ENCODE assay signal across 20 mouse cellular contexts in the genomic region with DNA sequence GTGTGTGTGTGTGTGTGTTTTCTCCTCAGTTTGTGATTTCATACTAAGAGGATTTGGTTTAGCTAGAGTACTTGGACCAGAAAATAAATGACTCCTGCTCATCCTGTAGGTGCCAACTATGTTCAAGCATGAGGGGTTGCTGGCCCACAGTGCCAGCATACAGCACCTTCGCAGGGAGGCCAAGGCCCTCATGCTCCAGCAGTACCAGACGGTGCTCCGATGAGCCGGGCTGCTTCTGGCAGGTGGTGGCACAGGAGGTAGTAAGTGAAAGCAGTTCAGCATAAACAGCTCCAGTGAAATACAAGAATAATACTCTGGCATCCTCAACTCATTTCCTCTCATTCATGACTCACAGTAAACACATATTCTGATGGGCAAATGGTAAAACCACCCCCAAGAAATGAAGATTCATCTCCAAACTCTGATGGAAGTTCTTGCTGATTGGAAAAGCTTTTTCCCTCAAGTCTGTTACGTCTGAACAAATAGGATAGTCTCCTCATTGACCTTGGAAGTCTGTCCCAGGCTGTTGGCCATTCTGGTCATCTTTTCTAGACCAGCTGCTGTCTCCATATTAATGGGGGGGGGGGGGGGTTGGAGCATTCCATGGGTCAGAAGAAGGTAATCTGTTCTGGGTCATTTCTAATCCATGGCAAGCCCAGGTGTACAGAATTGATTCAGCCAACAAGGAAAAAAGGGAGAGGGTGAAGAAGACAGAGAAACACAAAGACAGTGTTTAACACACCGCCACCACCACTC.
DNase-seq lines count a peak whose midpoint lies in the region; ATAC-seq and TF ChIP-seq lines count a peak whose summit lies in the region.
"Had no signal": no experiment of that assay in that cellular context is flagged by ENCODE, and none has a peak within 500 bp of the region (broad histone marks: within the 10 kb centered on the region; RNA-seq: fewer than 3 reads in every experiment).

No protein-coding gene starts in this region.

- no peaks in the 10 kb centered on the region for H3K36me3 ChIP-seq in hindbrain, embryonic 15.5 days
- no peaks in the 10 kb centered on the region for H3K36me3 ChIP-seq in hindbrain, embryonic 12.5 days
- H3K36me3 ChIP-seq in intestine, embryonic 16.5 days (ENCODE audit: control insufficient read depth, insufficient read depth, low read length), result no peaks in the 10 kb centered on the region
- H3K36me3 ChIP-seq: heart, embryonic 15.5 days; intestine, embryonic 15.5 days; kidney, embryonic 15.5 days; midbrain, embryonic 12.5 days; neural tube, embryonic 12.5 days had no signal

- peak; percentile 18 for DNase-seq in lung, postnatal 10 days
- DNase-seq in lung, adult 2 months, result no peak
- peak; percentile 95 for DNase-seq in cerebellum, adult 11-12 months
- DNase-seq in cerebellum, postnatal 14 days, result peak; percentile 91 to 94
- no peak for DNase-seq in right cerebral cortex, postnatal 25 days
- DNase-seq: B cell, adult 2 months; gastrocnemius, postnatal 25 days; heart, adult 2 months; kidney, postnatal 4 days; liver; thymus, postnatal 25 days had no signal

- ATAC-seq in hindbrain, embryonic 15.5 days (ENCODE audit: low FRiP score, low read depth), result peak; percentile 77; the same call in 1 of the 2 replicates
- ATAC-seq in hindbrain, embryonic 12.5 days (ENCODE audit: low FRiP score), result no peak
- no peak for ATAC-seq in intestine, embryonic 16.5 days
- ATAC-seq: intestine, embryonic 15.5 days had no signal

- WGBS in hindbrain, embryonic 15.5 days, result 85% methylated on average over 6 of the region's 6 CpGs
- 92% methylated on average over 6 of the region's 6 CpGs for WGBS in hindbrain, embryonic 12.5 days
- WGBS in lung, adult 2 months, result 68% methylated on average over 6 of the region's 6 CpGs
- 86% methylated on average over 6 of the region's 6 CpGs for WGBS in intestine, embryonic 16.5 days

- no peak for TF ChIP-seq CTCF in lung, adult 2 months (IDR thresholded peaks at IDR 0.05; ENCODE audit: insufficient read depth, low read length)

- no peaks in the 10 kb centered on the region for H3K27me3 ChIP-seq in hindbrain, embryonic 15.5 days
- no peaks in the 10 kb centered on the region for H3K27me3 ChIP-seq in hindbrain, embryonic 12.5 days
- no peaks in the 10 kb centered on the region for H3K27me3 ChIP-seq in intestine, embryonic 16.5 days (replicated peaks; ENCODE audit: control insufficient read depth, insufficient read depth, low read length)
- H3K27me3 ChIP-seq: heart, embryonic 15.5 days; intestine, embryonic 15.5 days; kidney, embryonic 15.5 days; midbrain, embryonic 12.5 days; neural tube, embryonic 12.5 days had no signal

- no peaks in the 10 kb centered on the region for H3K4me1 ChIP-seq in hindbrain, embryonic 15.5 days (replicated peaks)
- H3K4me1 ChIP-seq in hindbrain, embryonic 12.5 days, result no peaks in the 10 kb centered on the region
- H3K4me1 ChIP-seq in lung, adult 2 months (ENCODE audit: control insufficient read depth, insufficient read depth, low read length), result peaks cover 3% of the 10 kb centered on the region
- H3K4me1 ChIP-seq in intestine, embryonic 16.5 days (ENCODE audit: control insufficient read depth, insufficient read depth, low read length), result no peaks in the 10 kb centered on the region
- H3K4me1 ChIP-seq: heart, embryonic 15.5 days; intestine, embryonic 15.5 days; kidney, embryonic 15.5 days; midbrain, embryonic 12.5 days; neural tube, embryonic 12.5 days had no signal

- H3K27ac ChIP-seq in hindbrain, embryonic 15.5 days (replicated peaks), result no peak overlapping the region
- H3K27ac ChIP-seq in hindbrain, embryonic 12.5 days, result no peak overlapping the region
- H3K27ac ChIP-seq in intestine, embryonic 16.5 days (ENCODE audit: low read length), result no peak overlapping the region
- H3K27ac ChIP-seq: heart, adult 2 months; heart, embryonic 15.5 days; intestine, embryonic 15.5 days; kidney, embryonic 15.5 days; macrophage; midbrain, embryonic 12.5 days; neural tube, embryonic 12.5 days had no signal

- H3K9me3 ChIP-seq in hindbrain, embryonic 15.5 days, result no peaks in the 10 kb centered on the region
- no peaks in the 10 kb centered on the region for H3K9me3 ChIP-seq in hindbrain, embryonic 12.5 days (replicated peaks)
- H3K9me3 ChIP-seq in intestine, embryonic 16.5 days (ENCODE audit: control insufficient read depth, low read length), result no peaks in the 10 kb centered on the region
- H3K9me3 ChIP-seq: heart, embryonic 15.5 days; intestine, embryonic 15.5 days; kidney, embryonic 15.5 days; midbrain, embryonic 12.5 days; neural tube, embryonic 12.5 days had no signal

- H3K4me3 ChIP-seq in hindbrain, embryonic 15.5 days, result no peak overlapping the region
- no peak overlapping the region for H3K4me3 ChIP-seq in hindbrain, embryonic 12.5 days
- no peak overlapping the region for H3K4me3 ChIP-seq in lung, adult 2 months (replicated peaks; ENCODE audit: extremely low read depth, low read depth, low read length)
- H3K4me3 ChIP-seq in intestine, embryonic 16.5 days (ENCODE audit: low read length), result no peak overlapping the region
- H3K4me3 ChIP-seq: heart, adult 2 months; heart, embryonic 15.5 days; intestine, embryonic 15.5 days; kidney, embryonic 15.5 days; midbrain, embryonic 12.5 days; neural tube, embryonic 12.5 days had no signal

- H3K4me2 ChIP-seq in hindbrain, embryonic 15.5 days, result no peak overlapping the region
- H3K4me2 ChIP-seq in hindbrain, embryonic 12.5 days (replicated peaks), result no peak overlapping the region
- H3K4me2 ChIP-seq in intestine, embryonic 16.5 days (ENCODE audit: low read depth, low read length), result no peak overlapping the region
- H3K4me2 ChIP-seq: heart, embryonic 15.5 days; intestine, embryonic 15.5 days; kidney, embryonic 15.5 days; midbrain, embryonic 12.5 days; neural tube, embryonic 12.5 days had no signal

- no peak for TF ChIP-seq POLR2A in lung, adult 2 months (IDR thresholded peaks at IDR 0.05; ENCODE audit: borderline replicate concordance, extremely low read depth, low read depth, low read length)

- H3K9ac ChIP-seq in hindbrain, embryonic 15.5 days, result no peak overlapping the region
- no peak overlapping the region for H3K9ac ChIP-seq in hindbrain, embryonic 12.5 days
- no peak overlapping the region for H3K9ac ChIP-seq in intestine, embryonic 16.5 days (ENCODE audit: low read depth, low read length)
- H3K9ac ChIP-seq: heart, embryonic 15.5 days; intestine, embryonic 15.5 days; kidney, embryonic 15.5 days; midbrain, embryonic 12.5 days; neural tube, embryonic 12.5 days had no signal

Comparison
In these comparisons a context has a peak if more than half of its experiments do, and no peak if none do; other contexts are left out.
1. DNase-seq: peak in lung, postnatal 10 days (single experiment), cerebellum, adult 11-12 months (single experiment) and cerebellum, postnatal 14 days (2 of 2); none in lung, adult 2 months (single experiment) and right cerebral cortex, postnatal 25 days (single experiment).